Mouse (Mus musculus): ENCODE measurements around the gene Slc17a4.

GRCm38 (mm10) chr13:23866086-23866710, 48.6 kb downstream of the Slc17a4 start:
- no peak for TF ChIP-seq CTCF (IDR thresholded peaks at IDR 0.05; ENCODE audit: low read depth)
- no peak for TF ChIP-seq EP300 (optimal IDR thresholded peaks at IDR 0.05)

Measured in stomach, postnatal 0 days (tissue).